Mouse (Mus musculus) heart, embryonic 12.5 days (tissue): ENCODE measurements around the gene Fabp7. TPM values are rescaled to one million over a fixed set of nuclear protein-coding genes. Genes with fewer than 3 reads are reported as not detected.

Experiments used
- ATAC-seq: fragments of 200-750 bp; cut with Nextera tagmentation; 2 replicates; pipeline ENCODE4 v1.8.0; 2017; ENCODE audit warnings: moderate TSS enrichment, moderate library complexity; ENCODE audit not compliant: insufficient number of reproducible peaks, low FRiP score
- H3K27ac ChIP-seq: fragments of 300-500 bp; sonication (generic); 2 replicates; pipeline ENCODE4 v1.5.1; 2016; ENCODE audit warnings: mild to moderate bottlenecking, moderate library complexity; ENCODE audit not compliant: poor library complexity, severe bottlenecking
- H3K27me3 ChIP-seq: fragments of 300-500 bp; sonication (generic); replicated peaks from 2 replicates; pipeline ENCODE4 v1.6.1; 2016; ENCODE audit warnings: mild to moderate bottlenecking, moderate library complexity
- H3K36me3 ChIP-seq: fragments of 300-500 bp; sonication (generic); 2 replicates; pipeline ENCODE4 v1.6.1; 2016; ENCODE audit warnings: mild to moderate bottlenecking, moderate library complexity
- H3K4me1 ChIP-seq: fragments of 300-500 bp; sonication (generic); replicated peaks from 2 replicates; pipeline ENCODE4 v1.6.1; 2016; ENCODE audit warnings: mild to moderate bottlenecking
- H3K4me2 ChIP-seq: fragments of 300-500 bp; sonication (generic); 2 replicates; pipeline ENCODE4 v1.6.1; 2016; ENCODE audit warnings: mild to moderate bottlenecking, moderate library complexity
- H3K4me3 ChIP-seq: fragments of 300-500 bp; sonication (generic); 2 replicates; pipeline ENCODE4 v1.5.1; 2016; ENCODE audit warnings: mild to moderate bottlenecking
- H3K9ac ChIP-seq: fragments of 300-500 bp; sonication (generic); 2 replicates; pipeline ENCODE4 v1.6.1; 2016; ENCODE audit warnings: mild to moderate bottlenecking, moderate library complexity
- H3K9me3 ChIP-seq: fragments of 300-500 bp; sonication (generic); replicated peaks from 2 replicates; pipeline ENCODE4 v1.6.1; 2016; ENCODE audit warnings: mild to moderate bottlenecking, moderate library complexity
- WGBS: fragments of 180-500 bp; shearing (Covaris S2); methylation state at CpG from one replicate; pipeline ENCODE4 v1.1.7; 2016; 5-methylcytosine and 5-hydroxymethylcytosine counted together
- polyA plus RNA-seq: library from polyadenylated mRNA; unstranded; fragments of >200 nt; fragmentation: Nextera tagmentation; extraction: Ambion mirVana; gene quantifications from 2 replicates; pipeline ENCODE4 v1.2.1, GENCODE M21; 2016

The Fabp7 gene
- 1.8 and 3.9 TPM in 2 replicates for polyA plus RNA-seq

DNA sequence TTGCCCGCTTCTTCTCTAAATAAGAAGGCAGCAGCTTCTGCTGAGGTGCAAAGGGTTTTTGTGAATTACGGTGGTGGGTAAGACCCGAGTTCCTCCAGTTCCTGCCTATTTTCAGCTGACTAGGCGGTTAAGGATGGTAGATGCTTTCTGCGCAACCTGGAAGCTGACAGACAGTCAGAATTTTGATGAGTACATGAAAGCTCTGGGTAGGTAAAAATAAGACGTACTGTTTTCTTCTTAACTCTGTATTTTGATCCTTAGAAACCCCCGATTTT is at the start of gene Fabp7:
Fabp7 (plus strand) TSS at position 6 of the 275 bp plus-strand sequence.
- Histone ChIP-seq H3K9me3 (no peaks in the 10 kb centered on the region), H3K4me2 (peak within 1 kb of the TSS; percentile 45), H3K9ac (no peak within 1 kb of the TSS), H3K27ac (no peak within 1 kb of the TSS), H3K36me3 (no peaks in the 10 kb centered on the region), H3K4me1 (no peaks in the 10 kb centered on the region), H3K27me3 (no peaks in the 10 kb centered on the region), H3K4me3 (no peak within 1 kb of the TSS)
- WGBS: 27% methylated on average over 7 of the region's 7 CpGs
- ATAC-seq: no peak

DNA sequence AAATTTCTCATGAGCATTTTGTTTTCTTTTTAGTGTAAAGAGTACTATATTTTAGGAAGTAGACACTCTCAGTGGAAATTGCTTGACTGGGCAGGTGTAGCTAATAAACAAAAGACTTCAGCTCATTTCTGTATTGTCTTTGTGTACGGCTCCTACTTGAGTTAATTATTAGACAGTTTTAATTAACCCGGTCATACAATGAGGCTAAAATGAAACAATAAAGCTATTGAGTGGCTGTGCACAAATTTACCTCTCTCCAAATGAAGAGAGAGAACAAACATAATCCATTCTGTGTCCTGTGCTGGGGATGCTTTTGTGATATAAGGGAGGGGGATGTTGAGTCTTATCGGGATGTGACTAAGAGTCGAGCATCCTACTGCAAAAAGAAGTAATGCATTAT is 43.9 kb upstream of the Fabp7 start:
- 75% methylated on average over 4 of the region's 4 CpGs for WGBS
- Histone ChIP-seq H3K27ac (no peak overlapping the region), H3K36me3 (no peaks in the 10 kb centered on the region), H3K9me3 (no peaks in the 10 kb centered on the region), H3K4me3 (no peak overlapping the region), H3K4me1 (no peaks in the 10 kb centered on the region), H3K27me3 (no peaks in the 10 kb centered on the region), H3K9ac (no peak overlapping the region), H3K4me2 (no peak overlapping the region)
- no peak for ATAC-seq

DNA sequence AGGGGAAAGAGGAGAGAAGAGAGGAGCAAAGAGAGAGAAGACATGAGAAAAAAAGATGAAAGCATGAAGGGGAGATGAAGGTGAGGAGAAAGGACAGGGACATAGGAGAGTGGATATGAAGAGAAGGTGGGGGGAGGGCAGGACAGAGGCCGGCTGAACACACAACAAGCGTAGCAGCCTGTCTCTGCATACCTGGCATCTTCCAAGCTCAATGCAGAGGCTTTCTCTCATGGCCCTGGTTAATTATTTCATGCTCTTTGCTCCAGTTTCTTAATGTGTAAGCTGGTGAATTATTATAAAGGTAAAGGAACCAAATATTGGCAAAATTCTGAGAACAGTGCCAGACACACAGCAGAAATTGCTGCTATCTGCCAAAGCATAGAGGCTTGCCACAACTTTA is 43.3 kb upstream of the Fabp7 start:
- H3K36me3 ChIP-seq: no peaks in the 10 kb centered on the region
- no peaks in the 10 kb centered on the region for H3K9me3 ChIP-seq

DNA sequence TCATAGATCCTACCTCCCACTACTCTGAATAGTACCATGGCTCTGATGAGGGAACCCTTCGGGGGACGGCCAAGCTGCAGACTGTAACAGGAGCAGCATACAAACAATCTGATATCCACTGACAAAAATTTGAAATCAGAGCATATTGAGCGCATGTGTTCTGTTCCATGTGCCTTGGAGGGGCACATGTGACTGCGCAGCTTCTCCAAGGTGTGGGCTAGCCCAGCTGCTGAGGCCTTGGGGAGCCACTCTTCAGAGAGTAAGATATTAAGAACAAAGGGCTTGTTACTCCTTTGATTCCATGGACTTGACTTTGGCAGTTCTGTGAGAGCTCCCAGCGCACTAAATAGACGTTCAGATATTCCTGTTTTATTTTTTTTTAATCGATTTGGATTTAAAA is 41.6 kb upstream of the Fabp7 start:
- WGBS: 65% methylated on average over 7 of the region's 7 CpGs

More for the DNA sequence above, 43.3 kb upstream of the Fabp7 start:
- Histone ChIP-seq H3K27me3 (no peaks in the 10 kb centered on the region), H3K4me3 (no peak overlapping the region), H3K9ac (no peak overlapping the region), H3K27ac (no peak overlapping the region), H3K4me2 (no peak overlapping the region), H3K4me1 (no peaks in the 10 kb centered on the region)
- ATAC-seq: no peak
- WGBS: 58% methylated on average over 2 of the region's 2 CpGs

DNA sequence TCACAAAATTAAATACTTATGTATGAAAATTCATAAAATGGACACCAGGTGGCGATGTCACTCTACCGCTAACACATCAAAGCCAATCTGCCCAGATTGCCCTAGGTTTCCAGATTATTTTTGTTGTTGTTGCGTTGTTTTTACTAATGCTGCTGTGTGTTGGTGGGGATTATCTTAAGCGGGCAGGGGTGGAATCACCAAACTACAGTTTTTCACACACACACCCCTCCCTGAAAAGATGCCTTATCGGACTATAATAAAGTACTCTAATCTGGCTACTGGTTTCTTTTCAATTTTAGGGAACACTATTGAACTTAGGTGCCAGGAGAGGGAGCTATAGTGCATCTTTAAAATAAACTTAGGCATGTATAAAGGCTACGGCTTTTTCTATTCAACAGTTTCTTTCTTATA is 41.1 kb upstream of the Fabp7 start:
- no peaks in the 10 kb centered on the region for H3K36me3 ChIP-seq
- peak overlapping the region; percentile 54 for H3K4me2 ChIP-seq
- no peak for ATAC-seq
- no peak overlapping the region for H3K9ac ChIP-seq
- H3K27ac ChIP-seq: no peak overlapping the region
- 6% methylated on average over 6 of the region's 6 CpGs for WGBS
- H3K4me3 ChIP-seq: peak overlapping the region; percentile 44
- no peaks in the 10 kb centered on the region for H3K9me3 ChIP-seq
- no peaks in the 10 kb centered on the region for H3K4me1 ChIP-seq
- H3K27me3 ChIP-seq: no peaks in the 10 kb centered on the region

More for the DNA sequence above, 41.6 kb upstream of the Fabp7 start:
- H3K27me3 ChIP-seq: no peaks in the 10 kb centered on the region
- H3K4me1 ChIP-seq: no peaks in the 10 kb centered on the region
- no peak overlapping the region for H3K9ac ChIP-seq
- no peak overlapping the region for H3K4me2 ChIP-seq
- ATAC-seq: no peak
- H3K9me3 ChIP-seq: no peaks in the 10 kb centered on the region
- no peak overlapping the region for H3K27ac ChIP-seq
- no peaks in the 10 kb centered on the region for H3K36me3 ChIP-seq
- no peak overlapping the region for H3K4me3 ChIP-seq

DNA sequence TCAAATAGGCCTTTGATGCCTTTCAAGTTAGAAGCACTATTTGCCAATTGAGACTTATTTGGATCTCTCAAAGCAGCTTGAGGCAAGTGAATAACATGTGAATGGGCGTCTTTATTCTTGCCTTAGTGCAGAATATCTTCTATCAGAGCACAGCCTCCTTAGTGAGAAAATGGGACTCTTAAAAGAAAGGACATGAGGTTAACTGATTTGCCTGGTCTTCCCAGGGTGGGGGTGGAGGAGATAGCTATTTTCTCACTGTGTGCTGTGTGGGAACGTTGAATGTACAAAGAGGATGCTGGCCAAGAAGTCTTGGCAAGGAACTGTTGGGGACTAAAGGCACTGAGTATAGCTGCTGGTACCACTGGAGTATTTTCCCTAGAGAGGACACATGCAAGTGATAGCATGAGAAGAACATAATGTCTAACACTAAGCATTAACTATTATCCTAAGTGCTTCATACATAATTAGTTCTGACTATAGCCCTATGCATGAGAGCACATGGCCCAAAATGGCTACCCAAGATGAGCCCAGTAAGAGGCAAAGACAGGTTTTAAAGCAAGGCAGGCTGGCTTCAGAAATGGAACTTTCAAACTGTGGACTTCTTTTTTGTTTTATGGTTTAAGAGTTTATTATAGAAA is 40.4 kb upstream of the Fabp7 start:
- Histone ChIP-seq H3K27ac (no peak overlapping the region), H3K4me2 (no peak overlapping the region), H3K9ac (no peak overlapping the region), H3K4me1 (no peaks in the 10 kb centered on the region), H3K9me3 (no peaks in the 10 kb centered on the region), H3K36me3 (no peaks in the 10 kb centered on the region), H3K4me3 (no peak overlapping the region), H3K27me3 (no peaks in the 10 kb centered on the region)
- ATAC-seq: no peak
- 46% methylated on average over 2 of the region's 2 CpGs for WGBS

DNA sequence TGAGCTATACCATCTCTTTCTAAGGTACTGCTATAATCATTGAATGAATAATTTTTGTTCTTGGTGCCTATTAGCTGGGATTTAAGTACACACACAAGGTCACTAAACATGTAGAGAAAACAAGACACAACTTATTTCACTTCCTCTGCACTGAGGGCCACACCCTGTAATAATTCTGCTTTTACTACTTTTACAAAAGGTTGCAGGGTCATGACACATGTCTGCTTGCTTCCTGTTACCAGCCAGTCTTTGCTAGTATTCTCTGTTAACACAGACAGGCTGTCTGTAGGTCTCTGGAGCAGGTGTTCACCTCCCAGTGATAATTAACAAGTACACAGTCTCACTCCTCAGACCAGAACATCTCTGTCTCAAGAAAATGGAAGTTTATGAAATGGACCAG is 39.2 kb upstream of the Fabp7 start:
- H3K4me2 ChIP-seq: no peak overlapping the region
- no peaks in the 10 kb centered on the region for H3K36me3 ChIP-seq
- no peaks in the 10 kb centered on the region for H3K9me3 ChIP-seq
- no peaks in the 10 kb centered on the region for H3K27me3 ChIP-seq
- no peak overlapping the region for H3K4me3 ChIP-seq
- H3K4me1 ChIP-seq: no peaks in the 10 kb centered on the region
- H3K27ac ChIP-seq: no peak overlapping the region
- H3K9ac ChIP-seq: no peak overlapping the region
- no peak for ATAC-seq

DNA sequence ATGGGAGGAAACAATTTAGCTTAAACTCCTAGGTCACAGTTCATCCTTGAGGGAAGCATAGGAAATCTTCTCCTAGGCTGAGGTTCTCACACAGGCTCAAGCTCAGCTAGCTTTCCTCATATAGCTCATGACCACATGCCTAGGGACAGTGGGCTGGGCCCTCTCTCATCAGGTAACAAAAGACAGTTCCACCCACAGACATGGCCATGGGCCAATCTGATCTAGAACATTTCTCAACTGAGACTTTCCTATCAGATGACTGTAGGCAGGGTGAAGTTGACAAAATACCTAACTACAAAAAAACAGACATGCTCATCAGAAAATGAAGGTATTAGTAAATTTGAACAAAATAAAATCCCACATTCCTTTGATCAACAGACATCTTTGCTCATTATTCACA is 37.6 kb upstream of the Fabp7 start:
- Histone ChIP-seq H3K4me2 (no peak overlapping the region), H3K36me3 (no peaks in the 10 kb centered on the region), H3K27me3 (no peaks in the 10 kb centered on the region), H3K4me3 (no peak overlapping the region), H3K27ac (no peak overlapping the region), H3K4me1 (no peaks in the 10 kb centered on the region), H3K9ac (no peak overlapping the region), H3K9me3 (no peaks in the 10 kb centered on the region)
- no peak for ATAC-seq

DNA sequence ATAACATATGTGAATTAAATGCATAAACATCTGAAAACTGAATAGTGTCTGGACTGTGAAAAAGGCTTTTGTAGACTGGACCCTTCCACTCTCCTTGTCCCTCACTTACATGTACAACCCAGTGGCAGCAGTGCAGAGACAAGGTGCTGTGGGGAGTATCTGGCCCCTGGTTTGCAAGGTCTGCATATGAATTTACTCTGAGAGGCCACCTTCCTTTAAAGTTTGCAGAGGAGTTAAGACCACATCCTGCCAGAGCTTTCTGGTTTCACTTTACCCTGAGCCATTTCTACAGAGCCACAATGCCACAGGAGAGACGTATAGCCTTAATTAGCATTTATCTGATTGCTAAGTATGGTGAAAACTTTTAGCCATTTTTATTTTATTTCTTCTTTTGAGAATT is 31.3 kb upstream of the Fabp7 start:
- 72% methylated on average over 1 of the region's 1 CpGs for WGBS
- Histone ChIP-seq H3K27me3 (no peaks in the 10 kb centered on the region), H3K36me3 (no peaks in the 10 kb centered on the region), H3K9me3 (no peaks in the 10 kb centered on the region), H3K4me2 (no peak overlapping the region), H3K4me1 (no peaks in the 10 kb centered on the region), H3K27ac (no peak overlapping the region), H3K4me3 (no peak overlapping the region), H3K9ac (no peak overlapping the region)
- ATAC-seq: no peak

DNA sequence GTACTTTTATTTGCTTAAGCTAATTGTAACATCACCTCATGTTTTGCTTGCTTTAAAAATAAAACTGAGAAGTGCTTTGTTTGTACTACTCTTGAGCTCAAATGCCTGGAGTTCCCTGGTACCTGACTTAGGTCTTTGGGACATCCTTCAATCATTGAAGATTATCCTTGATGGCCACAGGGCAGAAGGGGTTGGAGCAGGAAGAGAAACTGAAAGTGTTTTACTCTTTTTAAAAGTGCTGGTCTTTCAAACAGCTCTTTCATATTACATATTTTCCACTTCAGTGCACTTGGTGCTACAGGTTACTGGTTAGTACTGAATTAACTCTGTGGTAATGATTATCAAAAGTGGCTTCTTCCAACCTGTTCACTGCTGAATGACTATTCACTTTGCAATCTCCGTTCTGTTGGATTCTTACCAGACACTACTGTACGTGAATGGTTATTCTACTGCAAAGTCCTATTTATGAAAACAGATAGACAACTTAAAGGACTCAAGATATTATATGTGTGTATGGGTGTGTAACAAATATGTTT is 29.4 kb upstream of the Fabp7 start:
- Histone ChIP-seq H3K27ac (no peak overlapping the region), H3K9me3 (no peaks in the 10 kb centered on the region), H3K9ac (no peak overlapping the region), H3K4me3 (no peak overlapping the region), H3K4me2 (no peak overlapping the region), H3K4me1 (no peaks in the 10 kb centered on the region), H3K36me3 (no peaks in the 10 kb centered on the region), H3K27me3 (no peaks in the 10 kb centered on the region)
- 84% methylated on average over 2 of the region's 2 CpGs for WGBS
- ATAC-seq: no peak

DNA sequence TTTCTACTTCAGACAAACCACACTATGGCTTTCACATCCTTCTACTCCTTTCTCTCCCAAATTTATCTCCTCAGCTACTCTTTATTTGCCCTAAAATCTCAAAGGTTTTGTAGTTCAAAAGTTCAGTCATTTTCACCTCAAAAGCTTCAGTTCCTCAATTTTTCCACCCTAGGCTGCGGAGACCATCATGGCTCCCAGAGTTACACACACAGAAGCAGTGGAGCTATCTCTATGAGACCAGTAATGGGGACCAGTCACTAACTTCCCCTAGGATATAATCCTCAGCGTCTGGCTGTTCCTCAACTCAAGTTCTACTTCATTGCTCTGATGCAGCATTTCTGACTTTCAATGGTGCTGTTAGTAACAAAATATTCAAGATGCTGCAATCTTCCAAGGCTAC is 25.7 kb upstream of the Fabp7 start:
- Histone ChIP-seq H3K9me3 (no peaks in the 10 kb centered on the region), H3K4me1 (no peaks in the 10 kb centered on the region), H3K36me3 (no peaks in the 10 kb centered on the region), H3K9ac (no peak overlapping the region), H3K4me2 (no peak overlapping the region), H3K27ac (no peak overlapping the region), H3K27me3 (no peaks in the 10 kb centered on the region), H3K4me3 (no peak overlapping the region)
- 82% methylated on average over 2 of the region's 2 CpGs for WGBS
- ATAC-seq: no peak

DNA sequence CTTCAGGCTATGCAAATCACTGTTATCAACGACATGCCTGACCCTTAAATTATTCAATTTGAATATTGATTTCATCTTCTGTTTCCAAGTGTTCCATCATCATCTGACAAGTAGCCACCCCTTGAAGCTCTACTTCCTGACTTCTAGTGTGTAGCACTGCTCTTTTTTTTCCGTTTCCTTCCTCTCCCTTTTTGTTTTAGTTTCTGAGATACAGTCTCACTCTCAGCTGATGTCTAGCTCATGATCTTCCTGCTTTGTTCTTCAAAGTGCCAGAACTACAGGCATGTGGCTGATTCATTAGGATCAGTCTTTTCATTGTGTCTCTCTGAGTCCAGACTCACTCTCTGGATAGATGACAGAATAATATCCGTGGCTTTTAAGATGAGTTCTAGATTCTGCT is 24.0 kb upstream of the Fabp7 start:
- no peak for ATAC-seq
- WGBS: 51% methylated on average over 3 of the region's 3 CpGs

More for the DNA sequence above, 24.0 kb upstream of the Fabp7 start:
- H3K36me3 ChIP-seq: no peaks in the 10 kb centered on the region
- H3K27me3 ChIP-seq: no peaks in the 10 kb centered on the region
- H3K4me1 ChIP-seq: no peaks in the 10 kb centered on the region
- H3K27ac ChIP-seq: no peak overlapping the region
- no peak overlapping the region for H3K4me3 ChIP-seq
- H3K9me3 ChIP-seq: no peaks in the 10 kb centered on the region
- H3K9ac ChIP-seq: no peak overlapping the region
- no peak overlapping the region for H3K4me2 ChIP-seq
